Mouse (Mus musculus) heart, embryonic 13.5 days (tissue): Measurements from ENCODE around the gene Ppfia2. TPM values are rescaled to one million over a fixed set of nuclear protein-coding genes. Genes with fewer than 3 reads are reported as not detected.

Experiments used
- ATAC-seq: fragments of 200-750 bp; cut with Nextera tagmentation; 2 replicates; pipeline ENCODE4 v1.8.0; 2017; ENCODE audit warnings: moderate TSS enrichment; ENCODE audit not compliant: insufficient number of reproducible peaks, low FRiP score, low TSS enrichment; ENCODE audit errors: extremely low read depth
- H3K27ac ChIP-seq: fragments of 300-500 bp; sonication (generic); replicated peaks from 2 replicates; pipeline ENCODE4 v1.5.1; 2015; ENCODE audit warnings: moderate library complexity, mild to moderate bottlenecking, inconsistent platforms
- H3K27me3 ChIP-seq: fragments of 300-500 bp; sonication (generic); replicated peaks from 2 replicates; pipeline ENCODE4 v1.6.1; 2015; ENCODE audit warnings: mild to moderate bottlenecking, inconsistent platforms
- H3K36me3 ChIP-seq: fragments of 300-500 bp; sonication (generic); 2 replicates; pipeline ENCODE4 v1.6.1; 2015; ENCODE audit warnings: mild to moderate bottlenecking, inconsistent platforms
- H3K4me1 ChIP-seq: fragments of 300-500 bp; sonication (generic); 2 replicates; pipeline ENCODE4 v1.6.1; 2015; ENCODE audit warnings: inconsistent platforms
- H3K4me2 ChIP-seq: fragments of 300-500 bp; sonication (generic); 2 replicates; pipeline ENCODE4 v1.6.1; 2015; ENCODE audit warnings: inconsistent platforms, mild to moderate bottlenecking, moderate library complexity
- H3K4me3 ChIP-seq: fragments of 300-500 bp; sonication (generic); 2 replicates; pipeline ENCODE4 v1.5.1; 2015; ENCODE audit warnings: moderate library complexity, mild to moderate bottlenecking, inconsistent platforms
- H3K9ac ChIP-seq: fragments of 300-500 bp; sonication (generic); 2 replicates; pipeline ENCODE4 v1.6.1; 2015; ENCODE audit warnings: inconsistent platforms, mild to moderate bottlenecking, moderate library complexity
- H3K9me3 ChIP-seq: fragments of 300-500 bp; sonication (generic); 2 replicates; pipeline ENCODE4 v1.6.1; 2016; ENCODE audit warnings: inconsistent platforms
- WGBS: fragments of 180-500 bp; shearing (Covaris S2); methylation state at CpG from one replicate; pipeline ENCODE4 v1.1.7; 2015; ENCODE audit warnings: mixed read lengths; 5-methylcytosine and 5-hydroxymethylcytosine counted together
- polyA plus RNA-seq: library from polyadenylated mRNA; unstranded; fragments of >200 nt; fragmentation: Nextera tagmentation; extraction: Ambion mirVana; gene quantifications from 2 replicates; pipeline ENCODE4 v1.2.1, GENCODE M21; 2015

Ppfia2 gene
- polyA plus RNA-seq, 1 experiment from 2014 or later, result 0.29 TPM

DNA sequence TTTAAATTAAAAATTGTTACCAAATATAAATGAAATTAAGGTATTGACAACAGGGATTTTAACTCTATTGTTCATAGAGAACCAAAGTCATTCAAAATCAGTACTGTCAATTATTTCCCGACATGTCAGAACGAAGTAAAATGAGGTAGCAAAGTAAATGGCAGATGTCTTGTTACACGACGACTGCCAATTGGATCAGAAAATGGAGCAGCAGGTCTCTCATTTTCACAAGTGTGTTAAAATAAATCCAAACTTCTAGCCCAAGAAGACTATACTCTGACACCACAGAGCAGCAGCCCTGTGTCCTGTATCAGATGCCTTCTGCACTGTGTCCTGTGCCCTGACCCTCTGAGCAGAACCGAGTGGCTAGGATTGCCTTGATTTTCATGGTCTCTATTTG, 454.2 kb downstream of the Ppfia2 start:
- Histone ChIP-seq H3K27ac (no peak overlapping the region), H3K36me3 (no peaks in the 10 kb centered on the region), H3K9ac (no peak overlapping the region), H3K9me3 (no peaks in the 10 kb centered on the region), H3K4me3 (no peak overlapping the region), H3K4me2 (no peak overlapping the region), H3K27me3 (no peaks in the 10 kb centered on the region), H3K4me1 (no peaks in the 10 kb centered on the region)
- 78% methylated on average over 5 of the region's 5 CpGs for WGBS
- no peak for ATAC-seq

GRCm38 (mm10) chr10:106924798-106925197, 454.7 kb downstream of the Ppfia2 start:
- Histone ChIP-seq H3K9me3 (no peaks in the 10 kb centered on the region), H3K36me3 (no peaks in the 10 kb centered on the region), H3K9ac (no peak overlapping the region), H3K4me3 (no peak overlapping the region), H3K4me1 (no peaks in the 10 kb centered on the region), H3K27me3 (no peaks in the 10 kb centered on the region), H3K4me2 (no peak overlapping the region), H3K27ac (no peak overlapping the region)
- no peak for ATAC-seq
- 73% methylated on average over 3 of the region's 3 CpGs for WGBS

GRCm38 (mm10) chr10:106928576-106929332, 458.6 kb downstream of the Ppfia2 start:
- Histone ChIP-seq H3K9me3 (no peaks in the 10 kb centered on the region), H3K4me2 (no peak overlapping the region), H3K36me3 (no peaks in the 10 kb centered on the region), H3K9ac (no peak overlapping the region), H3K4me3 (no peak overlapping the region), H3K27me3 (no peaks in the 10 kb centered on the region), H3K27ac (no peak overlapping the region), H3K4me1 (no peaks in the 10 kb centered on the region)
- no peak for ATAC-seq
- 66% methylated on average over 9 of the region's 9 CpGs for WGBS

- Histone ChIP-seq H3K9me3 (no peaks in the 10 kb centered on the region), H3K27ac (no peak overlapping the region), H3K4me1 (no peaks in the 10 kb centered on the region), H3K36me3 (no peaks in the 10 kb centered on the region), H3K4me3 (peak overlapping the region; percentile 40), H3K27me3 (no peaks in the 10 kb centered on the region), H3K9ac (peak overlapping the region; percentile 56; the same call in 1 of the 2 replicates), H3K4me2 (peak overlapping the region; percentile 66)
- ATAC-seq, result no peak
- 33% methylated on average over 13 of the region's 13 CpGs for WGBS
These were observed 462.5 kb downstream of the Ppfia2 start for GRCm38 (mm10) chr10:106932571-106933073.

GRCm38 (mm10) chr10:106936996-106937395, 466.9 kb downstream of the Ppfia2 start:
- Histone ChIP-seq H3K36me3 (no peaks in the 10 kb centered on the region), H3K9me3 (no peaks in the 10 kb centered on the region), H3K27me3 (no peaks in the 10 kb centered on the region), H3K27ac (no peak overlapping the region), H3K4me1 (no peaks in the 10 kb centered on the region), H3K9ac (no peak overlapping the region), H3K4me3 (no peak overlapping the region), H3K4me2 (no peak overlapping the region)
- no peak for ATAC-seq
- 78% methylated on average over 7 of the region's 7 CpGs for WGBS

DNA sequence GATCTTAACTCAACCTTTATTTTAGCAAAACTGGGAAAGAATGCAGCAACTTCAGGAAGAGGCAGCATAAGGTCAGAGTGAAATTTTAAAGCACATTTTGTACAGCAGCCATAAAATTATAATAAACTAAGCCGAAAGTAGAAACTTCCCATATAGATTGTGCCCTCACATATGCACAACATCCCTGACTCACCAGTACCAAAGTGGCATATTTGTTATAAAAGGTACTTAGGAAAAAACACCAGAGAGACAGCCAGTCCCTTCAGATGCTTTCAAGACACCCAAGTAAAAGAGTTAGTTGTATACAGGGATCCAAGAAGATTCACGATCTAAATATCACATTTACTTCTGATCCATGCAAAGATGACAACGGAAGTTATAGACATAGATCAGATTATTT, 468.7 kb downstream of the Ppfia2 start:
- H3K27me3 ChIP-seq, result no peaks in the 10 kb centered on the region
- H3K9me3 ChIP-seq, result no peaks in the 10 kb centered on the region
- H3K4me3 ChIP-seq, result no peak overlapping the region
- H3K9ac ChIP-seq, result no peak overlapping the region
- H3K4me2 ChIP-seq, result no peak overlapping the region
- H3K4me1 ChIP-seq, result no peaks in the 10 kb centered on the region
- 85% methylated on average over 3 of the region's 3 CpGs for WGBS
- H3K36me3 ChIP-seq, result no peaks in the 10 kb centered on the region
- no peak for ATAC-seq
- no peak overlapping the region for H3K27ac ChIP-seq

DNA sequence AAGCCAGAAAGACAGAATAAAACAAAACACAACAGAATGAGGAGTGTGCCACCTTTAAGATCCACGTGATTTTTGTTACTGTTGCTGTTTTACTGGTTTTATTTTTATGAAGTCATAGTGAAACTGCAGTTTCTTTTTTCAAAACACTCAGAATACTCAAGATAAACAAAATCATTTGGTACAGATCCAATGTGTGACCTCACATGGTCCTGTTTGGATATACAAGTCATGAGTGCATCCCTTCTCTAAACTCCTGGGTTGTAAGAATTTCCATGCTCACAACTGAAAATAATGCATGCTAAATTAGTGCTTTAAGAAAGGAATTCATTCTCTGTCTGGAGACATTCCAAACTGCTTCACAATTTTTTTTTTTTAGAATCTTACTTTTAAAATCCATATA, 469.3 kb downstream of the Ppfia2 start:
- no peaks in the 10 kb centered on the region for H3K9me3 ChIP-seq
- WGBS, result 60% methylated on average over 1 of the region's 1 CpGs
- no peaks in the 10 kb centered on the region for H3K27me3 ChIP-seq
- no peaks in the 10 kb centered on the region for H3K4me1 ChIP-seq
- ATAC-seq, result no peak
- no peaks in the 10 kb centered on the region for H3K36me3 ChIP-seq
- no peak overlapping the region for H3K4me3 ChIP-seq
- no peak overlapping the region for H3K27ac ChIP-seq
- H3K9ac ChIP-seq, result no peak overlapping the region
- no peak overlapping the region for H3K4me2 ChIP-seq

DNA sequence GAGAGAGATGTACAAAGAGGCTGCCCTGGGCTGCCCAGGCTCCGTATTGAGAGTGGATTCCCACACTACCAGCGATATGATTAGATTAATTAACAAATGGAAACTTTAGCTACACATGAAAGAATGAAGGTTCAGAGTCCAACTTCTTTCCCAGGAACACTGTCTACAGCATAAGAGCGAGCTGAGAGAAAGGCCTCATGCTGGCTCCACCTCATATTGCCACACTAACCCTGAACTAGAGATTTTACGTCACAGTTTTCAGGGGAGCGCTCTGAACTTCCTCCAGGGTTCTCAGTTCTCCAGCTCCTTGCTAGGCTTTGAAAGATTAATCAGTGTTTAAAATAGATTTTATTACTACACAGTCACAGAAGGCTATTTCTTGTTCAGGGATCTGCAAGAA, 471.2 kb downstream of the Ppfia2 start:
- no peak overlapping the region for H3K4me2 ChIP-seq
- H3K4me1 ChIP-seq, result no peaks in the 10 kb centered on the region
- no peaks in the 10 kb centered on the region for H3K9me3 ChIP-seq
- 69% methylated on average over 5 of the region's 5 CpGs for WGBS
- H3K9ac ChIP-seq, result no peak overlapping the region
- H3K36me3 ChIP-seq, result no peaks in the 10 kb centered on the region
- H3K27me3 ChIP-seq, result no peaks in the 10 kb centered on the region
- no peak overlapping the region for H3K27ac ChIP-seq
- H3K4me3 ChIP-seq, result no peak overlapping the region
- ATAC-seq, result no peak

- 70% methylated on average over 3 of the region's 3 CpGs for WGBS
- H3K4me2 ChIP-seq, result no peak overlapping the region
- no peak overlapping the region for H3K27ac ChIP-seq
- no peaks in the 10 kb centered on the region for H3K9me3 ChIP-seq
- H3K4me3 ChIP-seq, result no peak overlapping the region
- no peak for ATAC-seq
- H3K27me3 ChIP-seq, result no peaks in the 10 kb centered on the region
- no peaks in the 10 kb centered on the region for H3K36me3 ChIP-seq
- no peak overlapping the region for H3K9ac ChIP-seq
- no peaks in the 10 kb centered on the region for H3K4me1 ChIP-seq
These were observed 488.9 kb downstream of the Ppfia2 start for GRCm38 (mm10) chr10:106959026-106959425.

DNA sequence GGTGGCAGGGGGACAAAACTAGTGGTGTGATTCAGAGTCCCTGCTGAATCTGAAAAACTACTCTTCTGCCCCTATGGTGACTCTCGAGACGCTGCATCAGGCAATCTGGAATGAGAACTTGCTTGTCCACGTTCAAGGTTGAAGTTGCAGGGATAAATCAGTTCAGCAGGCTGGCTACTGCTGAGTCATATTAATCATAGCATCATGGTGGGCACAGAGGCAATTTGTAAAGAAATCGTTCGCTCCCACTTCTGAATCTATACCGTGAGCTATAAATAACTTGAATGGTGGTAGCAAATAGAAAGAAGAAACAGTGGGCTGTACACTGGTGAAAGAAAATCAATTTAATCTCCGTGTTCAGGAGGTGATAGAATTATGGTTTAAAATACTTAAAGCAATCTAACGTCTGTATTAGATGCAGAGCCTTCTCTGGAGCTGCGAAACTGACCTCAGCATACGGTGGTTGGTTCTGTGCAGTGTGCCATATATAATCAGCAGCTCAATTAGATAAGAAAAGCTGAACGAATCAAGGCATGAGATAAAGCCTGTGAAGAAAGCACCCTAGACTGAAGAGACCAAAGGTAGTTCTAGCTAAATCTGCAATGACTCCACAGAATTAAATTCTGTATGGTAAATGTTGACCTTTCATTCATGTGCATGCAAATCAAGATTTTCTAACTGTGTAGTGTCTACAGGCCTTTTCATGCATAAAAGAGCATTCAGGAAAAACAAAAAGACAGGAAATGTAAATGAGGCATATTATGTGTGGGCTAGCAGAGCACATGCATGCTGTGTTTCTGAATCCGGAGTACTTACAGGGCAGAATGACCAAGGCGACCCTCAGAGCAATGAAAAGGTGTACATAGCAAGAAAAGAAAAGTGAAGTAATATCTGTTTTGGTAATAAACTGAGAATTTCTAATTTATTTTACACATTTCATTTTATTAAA, 505.3 kb downstream of the Ppfia2 start:
- no peaks in the 10 kb centered on the region for H3K27me3 ChIP-seq
- H3K4me2 ChIP-seq, result no peak overlapping the region
- no peaks in the 10 kb centered on the region for H3K36me3 ChIP-seq
- 59% methylated on average over 13 of the region's 13 CpGs for WGBS
- H3K4me3 ChIP-seq, result no peak overlapping the region
- ATAC-seq, result no peak
- H3K4me1 ChIP-seq, result no peaks in the 10 kb centered on the region
- H3K27ac ChIP-seq, result no peak overlapping the region
- H3K9me3 ChIP-seq, result no peaks in the 10 kb centered on the region
- no peak overlapping the region for H3K9ac ChIP-seq
